Mouse (Mus musculus) cortical plate, adult 2 months (tissue): Measurements from ENCODE around the gene Pik3cb.

Source experiments
- CTCF ChIP-seq: fragments of 200-500 bp; IDR thresholded peaks from 2 replicates; pipeline ENCODE4 v1.5.1; 2011; ENCODE audit warnings: mild to moderate bottlenecking, control low read depth, low read length; ENCODE audit not compliant: insufficient read depth; ENCODE audit errors: extremely low read depth
- POLR2A ChIP-seq: fragments of 200-500 bp; IDR thresholded peaks from 2 replicates; pipeline ENCODE4 v1.6.1; 2011; ENCODE audit warnings: mild to moderate bottlenecking, low read length, control low read depth; ENCODE audit not compliant: insufficient read depth; ENCODE audit errors: extremely low read depth

DNA sequence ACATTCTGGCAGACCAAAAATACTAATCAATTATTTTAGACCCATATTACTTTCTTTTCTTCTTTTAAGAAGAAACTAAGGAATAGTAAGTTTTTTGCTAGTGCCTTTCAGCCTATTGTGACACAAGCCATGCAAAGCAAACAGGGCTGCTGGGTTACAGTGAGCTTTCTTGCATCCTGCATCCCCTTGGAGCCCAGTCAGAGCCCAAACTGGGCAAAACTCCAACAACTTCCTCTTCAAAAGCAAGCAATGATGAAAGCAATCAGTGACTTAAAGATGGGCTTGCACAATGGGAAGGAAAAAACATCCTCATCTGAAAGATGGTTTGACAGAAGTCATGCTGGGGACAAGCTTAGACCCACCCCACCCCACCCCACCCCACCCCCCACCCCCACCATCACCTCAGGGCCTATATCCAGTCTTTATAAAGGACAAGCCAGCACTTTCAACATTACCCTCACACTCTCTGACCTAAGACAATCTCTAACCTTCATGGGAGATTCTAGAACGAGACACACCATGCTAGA lies 91.6 kb downstream of the Pik3cb start:
- TF ChIP-seq CTCF: no peak
- TF ChIP-seq POLR2A: no peak
